Mouse (Mus musculus): ENCODE measurements around the gene Nfkbid. TPM values are rescaled to one million over a fixed set of nuclear protein-coding genes. Genes with fewer than 3 reads are reported as not detected.

Nfkbid gene
- polyA plus RNA-seq, 1 experiment from 2014 or later: 2.3 TPM

- Histone ChIP-seq H3K4me1 (ENCODE audit: insufficient read depth) (peaks cover 12% of the 10 kb centered on the region), H3K27ac (ENCODE audit: low read depth) (no peak overlapping the region), H3K27me3 (ENCODE audit: insufficient read depth, low read length) (peaks cover 28% of the 10 kb centered on the region), H3K36me3 (replicated peaks; ENCODE audit: insufficient read depth, low read length) (no peaks in the 10 kb centered on the region), H3K9me3 (ENCODE audit: low read length) (no peaks in the 10 kb centered on the region), H3K4me2 (ENCODE audit: low read depth, low read length) (peak overlapping the region; percentile 83), H3K9ac (replicated peaks) (no peak overlapping the region), H3K4me3 (ENCODE audit: low read depth, low read length) (0 out of 2 replicates have a peak overlapping the region, but pooled peaks have one; percentile 50)
- ATAC-seq (0 out of 2 replicates have a peak, but pooled peaks have one; percentile 5), DNase-seq (no peak)
- 3% methylated on average over 36 of the region's 38 CpGs for WGBS (ENCODE audit: insufficient replicate concordance)
- TF ChIP-seq EP300 (IDR thresholded peaks at IDR 0.05; ENCODE audit: low read depth) (no peak), CTCF (IDR thresholded peaks at IDR 0.05; ENCODE audit: low read depth) (no peak)
Measured at GRCm38 (mm10) chr7:30444154-30444970, 22.8 kb downstream of the Nfkbid start.

GRCm38 (mm10) chr7:30444971-30445751 is 23.6 kb downstream of the Nfkbid start, which contains the start of gene Aplp1:
Gene Aplp1 (minus strand): TSS chr7:30445535.
- WGBS (ENCODE audit: insufficient replicate concordance): 1% methylated on average over 42 of the region's 72 CpGs
- no peaks in the 10 kb centered on the region for H3K36me3 ChIP-seq (replicated peaks; ENCODE audit: insufficient read depth, low read length)
- peaks cover 28% of the 10 kb centered on the region for H3K27me3 ChIP-seq (ENCODE audit: insufficient read depth, low read length)
- DNase-seq: peak; percentile 49
- TF ChIP-seq EP300 (IDR thresholded peaks at IDR 0.05; ENCODE audit: low read depth) (no peak), CTCF (IDR thresholded peaks at IDR 0.05; ENCODE audit: low read depth) (no peak)
- H3K4me3 ChIP-seq (ENCODE audit: low read depth, low read length): peak within 1 kb of the TSS; percentile 50
- H3K4me2 ChIP-seq (ENCODE audit: low read depth, low read length): peak within 1 kb of the TSS; percentile 83
- H3K27ac ChIP-seq (ENCODE audit: low read depth): no peak within 1 kb of the TSS
- peaks cover 12% of the 10 kb centered on the region for H3K4me1 ChIP-seq (ENCODE audit: insufficient read depth)
- no peaks in the 10 kb centered on the region for H3K9me3 ChIP-seq (ENCODE audit: low read length)
- peak; percentile 41; the same call in 1 of the 2 replicates for ATAC-seq
- no peak within 1 kb of the TSS; the same call in 1 of the 2 replicates for H3K9ac ChIP-seq (replicated peaks)

- no peak overlapping the region for H3K4me3 ChIP-seq (ENCODE audit: low read depth, low read length)
- ATAC-seq: no peak
- peaks cover 13% of the 10 kb centered on the region for H3K4me1 ChIP-seq (ENCODE audit: insufficient read depth)
- H3K27ac ChIP-seq (ENCODE audit: low read depth): no peak overlapping the region
- H3K9me3 ChIP-seq (ENCODE audit: low read length): no peaks in the 10 kb centered on the region
- no peak for TF ChIP-seq CTCF (IDR thresholded peaks at IDR 0.05; ENCODE audit: low read depth)
- no peak for TF ChIP-seq EP300 (IDR thresholded peaks at IDR 0.05; ENCODE audit: low read depth)
- peaks cover 32% of the 10 kb centered on the region for H3K27me3 ChIP-seq (ENCODE audit: insufficient read depth, low read length)
- WGBS (ENCODE audit: insufficient replicate concordance): 72% methylated on average over 7 of the region's 7 CpGs
- H3K4me2 ChIP-seq (ENCODE audit: low read depth, low read length): no peak overlapping the region
- H3K36me3 ChIP-seq (replicated peaks; ENCODE audit: insufficient read depth, low read length): no peaks in the 10 kb centered on the region
- no peak for DNase-seq
- no peak overlapping the region for H3K9ac ChIP-seq (replicated peaks)
Measured at GRCm38 (mm10) chr7:30450241-30450640, 28.7 kb downstream of the Nfkbid start.

GRCm38 (mm10) chr7:30453327-30453726 is 31.8 kb downstream of the Nfkbid start:
- H3K4me2 ChIP-seq (ENCODE audit: low read depth, low read length): peak overlapping the region; percentile 36; the same call in 1 of the 2 replicates
- WGBS (ENCODE audit: insufficient replicate concordance): 20% methylated on average over 25 of the region's 25 CpGs
- peaks cover 55% of the 10 kb centered on the region for H3K27me3 ChIP-seq (ENCODE audit: insufficient read depth, low read length)

GRCm38 (mm10) chr7:30453766-30454165 is 32.2 kb downstream of the Nfkbid start:
- peak; percentile 86 for DNase-seq
- Histone ChIP-seq H3K36me3 (replicated peaks; ENCODE audit: insufficient read depth, low read length) (no peaks in the 10 kb centered on the region), H3K9me3 (ENCODE audit: low read length) (no peaks in the 10 kb centered on the region), H3K9ac (replicated peaks) (no peak overlapping the region), H3K27me3 (ENCODE audit: insufficient read depth, low read length) (peaks cover 59% of the 10 kb centered on the region), H3K4me2 (ENCODE audit: low read depth, low read length) (peak overlapping the region; percentile 36; the same call in 1 of the 2 replicates), H3K4me3 (ENCODE audit: low read depth, low read length) (peak overlapping the region; percentile 15; the same call in 1 of the 2 replicates), H3K27ac (ENCODE audit: low read depth) (no peak overlapping the region), H3K4me1 (ENCODE audit: insufficient read depth) (peaks cover 12% of the 10 kb centered on the region)
- TF ChIP-seq CTCF (IDR thresholded peaks at IDR 0.05; ENCODE audit: low read depth): no peak
- TF ChIP-seq EP300 (IDR thresholded peaks at IDR 0.05; ENCODE audit: low read depth): no peak
- 2% methylated on average over 25 of the region's 25 CpGs for WGBS (ENCODE audit: insufficient replicate concordance)
- ATAC-seq: peak; percentile 85

More at GRCm38 (mm10) chr7:30453327-30453726, 31.8 kb downstream of the Nfkbid start:
- TF ChIP-seq EP300 (IDR thresholded peaks at IDR 0.05; ENCODE audit: low read depth): no peak
- TF ChIP-seq CTCF (IDR thresholded peaks at IDR 0.05; ENCODE audit: low read depth): no peak
- Histone ChIP-seq H3K4me3 (ENCODE audit: low read depth, low read length) (peak overlapping the region; percentile 15; the same call in 1 of the 2 replicates), H3K4me1 (ENCODE audit: insufficient read depth) (peaks cover 12% of the 10 kb centered on the region), H3K9ac (replicated peaks) (no peak overlapping the region), H3K9me3 (ENCODE audit: low read length) (no peaks in the 10 kb centered on the region), H3K27ac (ENCODE audit: low read depth) (no peak overlapping the region), H3K36me3 (replicated peaks; ENCODE audit: insufficient read depth, low read length) (no peaks in the 10 kb centered on the region)
- DNase-seq (no peak), ATAC-seq (peak; percentile 21; the same call in 1 of the 2 replicates)

GRCm38 (mm10) chr7:30454259-30454658 is 32.7 kb downstream of the Nfkbid start:
- H3K27ac ChIP-seq (ENCODE audit: low read depth): no peak overlapping the region
- peaks cover 63% of the 10 kb centered on the region for H3K27me3 ChIP-seq (ENCODE audit: insufficient read depth, low read length)
- ATAC-seq (no peak), DNase-seq (no peak)
- TF ChIP-seq CTCF (IDR thresholded peaks at IDR 0.05; ENCODE audit: low read depth): no peak
- TF ChIP-seq EP300 (IDR thresholded peaks at IDR 0.05; ENCODE audit: low read depth): no peak
- H3K4me1 ChIP-seq (ENCODE audit: insufficient read depth): peaks cover 12% of the 10 kb centered on the region
- 14% methylated on average over 6 of the region's 6 CpGs for WGBS (ENCODE audit: insufficient replicate concordance)
- H3K4me2 ChIP-seq (ENCODE audit: low read depth, low read length): peak overlapping the region; percentile 36; the same call in 1 of the 2 replicates
- no peak overlapping the region for H3K4me3 ChIP-seq (ENCODE audit: low read depth, low read length)
- no peak overlapping the region for H3K9ac ChIP-seq (replicated peaks)
- no peaks in the 10 kb centered on the region for H3K36me3 ChIP-seq (replicated peaks; ENCODE audit: insufficient read depth, low read length)
- no peaks in the 10 kb centered on the region for H3K9me3 ChIP-seq (ENCODE audit: low read length)
